9 mouse cellular contexts compared by ENCODE assay signal in the genomic region with DNA sequence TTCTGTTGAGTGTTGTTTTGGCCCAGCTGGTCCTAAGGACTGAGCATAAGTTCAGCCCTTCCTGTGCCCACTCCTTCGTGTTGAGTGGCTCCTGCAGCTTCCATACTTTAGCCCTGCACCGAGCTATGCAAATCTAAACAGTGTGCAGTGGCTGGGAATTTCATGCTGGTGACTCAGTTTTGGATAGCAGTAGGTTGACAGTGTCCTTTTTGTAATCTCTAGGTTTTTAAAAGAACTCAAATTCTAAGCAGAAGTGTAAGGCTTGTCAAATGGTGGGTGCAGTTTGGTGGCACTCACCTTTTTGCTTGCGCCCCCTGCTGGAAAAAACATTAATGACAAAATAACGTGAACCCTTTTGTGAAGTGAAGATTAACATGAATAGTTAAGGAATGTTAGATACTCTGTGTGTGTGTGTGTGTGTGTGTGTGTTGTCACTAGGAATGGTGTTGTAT. TPM values are rescaled to one million over a fixed set of nuclear protein-coding genes. Genes with fewer than 3 reads are reported as not detected.
DNase-seq lines count a peak whose midpoint lies in the region; ATAC-seq and TF ChIP-seq lines count a peak whose summit lies in the region.
"Had no signal": no experiment of that assay in that cellular context is flagged by ENCODE, and none has a peak within 500 bp of the region (broad histone marks: within the 10 kb centered on the region; RNA-seq: fewer than 3 reads in every experiment).

No protein-coding gene starts in this region.

- H3K4me3 ChIP-seq in brown adipose tissue, adult 24 weeks (ENCODE audit: insufficient read depth, low read depth, low read length), result no peak overlapping the region
- no peak overlapping the region for H3K4me3 ChIP-seq in forebrain, embryonic 16.5 days (replicated peaks; ENCODE audit: low read length)
- H3K4me3 ChIP-seq in kidney, postnatal 0 days (replicated peaks; ENCODE audit: low read depth, low read length), result no peak overlapping the region
- H3K4me3 ChIP-seq in lung, embryonic 14.5 days (ENCODE audit: low read depth, low read length), result no peak overlapping the region
- H3K4me3 ChIP-seq in small intestine, adult 2 months (ENCODE audit: low read depth, low read length), result peak overlapping the region; percentile 13; the same call in 1 of the 2 replicates
- H3K4me3 ChIP-seq: limb, embryonic 13.5 days had no signal

- peak; percentile 78 for TF ChIP-seq CTCF in kidney, postnatal 0 days (IDR thresholded peaks at IDR 0.05; ENCODE audit: low read depth)
- TF ChIP-seq CTCF in lung, embryonic 14.5 days (IDR thresholded peaks at IDR 0.05; ENCODE audit: low read depth), result peak; percentile 70
- TF ChIP-seq CTCF in small intestine, adult 2 months (IDR thresholded peaks at IDR 0.05; ENCODE audit: extremely low read depth, insufficient read length, insufficient replicate concordance, low read depth, low read length), result peak; percentile 39; the same call in 1 of the 2 replicates

- peaks cover 11% of the 10 kb centered on the region for H3K4me1 ChIP-seq in brown adipose tissue, adult 24 weeks (ENCODE audit: control insufficient read depth, insufficient read depth, insufficient read length, low read length)
- no peaks in the 10 kb centered on the region for H3K4me1 ChIP-seq in forebrain, embryonic 16.5 days (replicated peaks; ENCODE audit: control insufficient read depth, insufficient read depth, low read length)
- H3K4me1 ChIP-seq in kidney, postnatal 0 days (replicated peaks; ENCODE audit: insufficient read depth, low read length), result 0 out of 2 replicates have a peak, but pooled peaks cover 4% of the 10 kb centered on the region
- H3K4me1 ChIP-seq in lung, embryonic 14.5 days (ENCODE audit: insufficient read depth), result no peaks in the 10 kb centered on the region
- H3K4me1 ChIP-seq in small intestine, adult 2 months (ENCODE audit: control insufficient read depth, insufficient read depth, insufficient read length, low read length), result peaks cover 5% of the 10 kb centered on the region
- H3K4me1 ChIP-seq: limb, embryonic 13.5 days had no signal

- no peak for DNase-seq in frontal cortex, postnatal 14 days (ENCODE audit: low spot score in 2 of 2)
- peak; percentile 63 for DNase-seq in CD4-positive helper T cell, adult 2 months (ENCODE audit: low read depth, low spot score)
- DNase-seq in kidney, postnatal 0 days (ENCODE audit: low spot score), result peak; percentile 65
- peak; percentile 83 for DNase-seq in lung, embryonic 14.5 days

- H3K27ac ChIP-seq in brown adipose tissue, adult 24 weeks (replicated peaks; ENCODE audit: low read depth, low read length), result peak overlapping the region; percentile 35; the same call in 1 of the 2 replicates
- no peak overlapping the region for H3K27ac ChIP-seq in forebrain, embryonic 16.5 days (ENCODE audit: low read length)
- H3K27ac ChIP-seq in kidney, postnatal 0 days, result no peak overlapping the region
- H3K27ac ChIP-seq in lung, embryonic 14.5 days (ENCODE audit: low read depth), result no peak overlapping the region
- peak overlapping the region; percentile 40; the same call in 1 of the 2 replicates for H3K27ac ChIP-seq in small intestine, adult 2 months (ENCODE audit: insufficient read depth, low read depth, low read length)
- H3K27ac ChIP-seq: limb, embryonic 13.5 days had no signal

- no peaks in the 10 kb centered on the region for H3K27me3 ChIP-seq in forebrain, embryonic 16.5 days (replicated peaks; ENCODE audit: control insufficient read depth, insufficient read depth, low read length)
- H3K27me3 ChIP-seq in kidney, postnatal 0 days (ENCODE audit: insufficient read depth, low read length), result no peaks in the 10 kb centered on the region
- H3K27me3 ChIP-seq in lung, embryonic 14.5 days (ENCODE audit: insufficient read depth, low read length), result no peaks in the 10 kb centered on the region
- H3K27me3 ChIP-seq in small intestine, adult 2 months (ENCODE audit: control insufficient read depth, insufficient read depth, low read length), result no peaks in the 10 kb centered on the region
- H3K27me3 ChIP-seq: limb, embryonic 13.5 days had no signal

- peak; percentile 87 for ATAC-seq in frontal cortex, adult (ENCODE audit: low TSS enrichment)
- ATAC-seq in forebrain, embryonic 16.5 days, result 0 out of 2 replicates have a peak, but pooled peaks have one; percentile 18
- ATAC-seq in kidney, postnatal 0 days (replicated peaks; ENCODE audit: low FRiP score, low read depth), result peak; percentile 46; the same call in 1 of the 2 replicates
- ATAC-seq in lung, embryonic 14.5 days (ENCODE audit: insufficient read depth), result peak; percentile 52; the same call in 1 of the 2 replicates

- H3K9me3 ChIP-seq in forebrain, embryonic 16.5 days (ENCODE audit: control insufficient read depth, low read length), result no peaks in the 10 kb centered on the region
- H3K9me3 ChIP-seq in kidney, postnatal 0 days (replicated peaks; ENCODE audit: low read length), result no peaks in the 10 kb centered on the region
- no peaks in the 10 kb centered on the region for H3K9me3 ChIP-seq in lung, embryonic 14.5 days (ENCODE audit: low read depth, low read length)
- H3K9me3 ChIP-seq: limb, embryonic 13.5 days had no signal

- TF ChIP-seq POLR2A in small intestine, adult 2 months (IDR thresholded peaks at IDR 0.05; ENCODE audit: low read depth, low read length), result no peak

- H3K9ac ChIP-seq in forebrain, embryonic 16.5 days (replicated peaks; ENCODE audit: low read depth, low read length), result no peak overlapping the region
- H3K9ac ChIP-seq in kidney, postnatal 0 days (ENCODE audit: low read depth, low read length), result no peak overlapping the region
- H3K9ac ChIP-seq in lung, embryonic 14.5 days, result no peak overlapping the region
- H3K9ac ChIP-seq: limb, embryonic 13.5 days had no signal

- no peaks in the 10 kb centered on the region for H3K36me3 ChIP-seq in forebrain, embryonic 16.5 days (ENCODE audit: control insufficient read depth, insufficient read depth)
- H3K36me3 ChIP-seq in kidney, postnatal 0 days (ENCODE audit: insufficient read depth, low read length), result peaks cover 35% of the 10 kb centered on the region
- H3K36me3 ChIP-seq in lung, embryonic 14.5 days (ENCODE audit: insufficient read depth), result peaks cover 43% of the 10 kb centered on the region
- peaks cover 47% of the 10 kb centered on the region for H3K36me3 ChIP-seq in small intestine, adult 2 months (ENCODE audit: control insufficient read depth, insufficient read depth, low read length)

- WGBS in forebrain, embryonic 16.5 days, result 52% methylated on average over 4 of the region's 4 CpGs
- WGBS in kidney, postnatal 0 days, result 53% methylated on average over 4 of the region's 4 CpGs
- 43% methylated on average over 4 of the region's 4 CpGs for WGBS in lung, embryonic 14.5 days
- 40% methylated on average over 4 of the region's 4 CpGs for WGBS in small intestine, adult 2 months

- no peak overlapping the region for H3K4me2 ChIP-seq in forebrain, embryonic 16.5 days (ENCODE audit: low read length)
- H3K4me2 ChIP-seq in kidney, postnatal 0 days (ENCODE audit: low read length), result no peak overlapping the region; the same call in 1 of the 2 replicates
- no peak overlapping the region for H3K4me2 ChIP-seq in lung, embryonic 14.5 days
- H3K4me2 ChIP-seq: limb, embryonic 13.5 days had no signal

RNA-seq across cellular contexts. Expression of a gene that starts 11.1 kb away (rescaled TPM):
- 63.1 and 81.4 TPM in 2 replicates for polyA plus RNA-seq in brown adipose tissue, adult 24 weeks (2012; ENCODE audit: insufficient read depth, insufficient read length, missing spikeins)
- 4.7 and 6.2 TPM in 2 replicates for polyA plus RNA-seq in forebrain, embryonic 16.5 days (2015; fragmentation: Nextera tagmentation; extraction: Ambion mirVana)
- 22.7 and 24.4 TPM in 2 replicates for polyA plus RNA-seq in kidney, postnatal 0 days (2015; fragmentation: Nextera tagmentation; extraction: Ambion mirVana)
- polyA plus RNA-seq in lung, embryonic 14.5 days (2014; fragmentation: Nextera tagmentation; extraction: Ambion mirVana), result 14.1 and 14.8 TPM in 2 replicates
- 18.1 and 29.2 TPM in 2 replicates for polyA plus RNA-seq in small intestine, adult 2 months (2012; rRNA removed)

Comparison
In these comparisons a context has a peak if more than half of its experiments do, and no peak if none do; other contexts are left out.
1. ATAC-seq: peak in every context shown above with its lines; median percentile 87 in frontal cortex, adult; 52 in lung, embryonic 14.5 days; 46 in kidney, postnatal 0 days; 18 in forebrain, embryonic 16.5 days.
2. DNase-seq: peak in CD4-positive helper T cell, adult 2 months (single experiment), kidney, postnatal 0 days (single experiment) and lung, embryonic 14.5 days (single experiment); none in frontal cortex, postnatal 14 days (0 of 2).
3. H3K27ac ChIP-seq: peak in brown adipose tissue, adult 24 weeks (single experiment) and small intestine, adult 2 months (single experiment); none in forebrain, embryonic 16.5 days (single experiment), kidney, postnatal 0 days (single experiment) and lung, embryonic 14.5 days (single experiment).
4. Peak in every context shown above with its lines, with median percentiles within 50 percentile points of each other: CTCF ChIP-seq.